Mouse (Mus musculus): ENCODE results near the gene Casp12. TPM values are rescaled to one million over a fixed set of nuclear protein-coding genes. Genes with fewer than 3 reads are reported as not detected.
A peak's percentile ranks its signal among the peaks of the same experiment; 100 is the strongest.
"Not testable (repeated sequence)": the region's sequence is repeated elsewhere in the genome, so short reads cannot be mapped to it uniquely, and the experiment has no call there.

Gene Casp12
- total and polyA plus RNA-seq, 3 experiments: 3.7 to 5.5 (median 4.8) TPM

- Histone ChIP-seq H3K36me3 (ENCODE audit: control insufficient read depth, insufficient read depth, low read length) (no peaks in the 10 kb centered on the region; the same call in none of the 2 replicates), H3K27ac (no peak overlapping the region; the same call in 1 of the 2 replicates), H3K9ac (ENCODE audit: low read depth, low read length) (no peak overlapping the region), H3K79me2 (replicated peaks; ENCODE audit: control insufficient read depth, insufficient read depth, low read length) (no peaks in the 10 kb centered on the region), H3K4me3 (no peak overlapping the region), H3K4me1 (ENCODE audit: control insufficient read depth, insufficient read depth, low read length) (peaks cover 3% of the 10 kb centered on the region), H3K27me3 (ENCODE audit: control insufficient read depth, insufficient read depth, low read length) (no peaks in the 10 kb centered on the region)
- TF ChIP-seq CTCF (IDR thresholded peaks at IDR 0.05) (no peak), EP300 (IDR thresholded peaks at IDR 0.05; ENCODE audit: insufficient read depth, low read depth, low read length) (no peak), POLR2A (IDR thresholded peaks at IDR 0.05; ENCODE audit: insufficient read depth, low read depth, low read length) (no peak)
- no peak for DNase-seq
- intact Hi-C loops (cut with DNase I): loop anchor here (2.0 kb wide), 1 partner anchor 35 kb away; the partner anchor contains the start of gene Casp4
- 59% methylated on average over 4 of the region's 4 CpGs for WGBS
Observed at GRCm38 (mm10) chr9:5344090-5344489, 1.1 kb upstream of the Casp12 start.

- DNase-seq: peak in 1 of 2 experiments; percentile 21
- H3K4me1 ChIP-seq (ENCODE audit: control insufficient read depth, insufficient read depth, low read length): peaks cover 3% of the 10 kb centered on the region
- H3K27me3 ChIP-seq (ENCODE audit: control insufficient read depth, insufficient read depth, low read length): no peaks in the 10 kb centered on the region
- intact Hi-C loops (cut with DNase I): no loop called here
- H3K79me2 ChIP-seq (replicated peaks; ENCODE audit: control insufficient read depth, insufficient read depth, low read length): no peaks in the 10 kb centered on the region
- WGBS: 46% methylated on average over 4 of the region's 4 CpGs
- H3K9ac ChIP-seq (ENCODE audit: low read depth, low read length): no peak overlapping the region
- H3K4me3 ChIP-seq: no peak overlapping the region
- no peak for TF ChIP-seq CTCF (IDR thresholded peaks at IDR 0.05)
- TF ChIP-seq EP300 (IDR thresholded peaks at IDR 0.05; ENCODE audit: insufficient read depth, low read depth, low read length): no peak
- TF ChIP-seq POLR2A (IDR thresholded peaks at IDR 0.05; ENCODE audit: insufficient read depth, low read depth, low read length): no peak
- H3K36me3 ChIP-seq (ENCODE audit: control insufficient read depth, insufficient read depth, low read length): no peaks in the 10 kb centered on the region; the same call in none of the 2 replicates
- H3K27ac ChIP-seq: no peak overlapping the region
Observed at GRCm38 (mm10) chr9:5347381-5347780, 2.2 kb downstream of the Casp12 start.

- H3K4me1 ChIP-seq (ENCODE audit: control insufficient read depth, insufficient read depth, low read length): no peaks in the 10 kb centered on the region
- H3K9ac ChIP-seq (ENCODE audit: low read depth, low read length): no peak overlapping the region
- TF ChIP-seq CTCF (IDR thresholded peaks at IDR 0.05) (no peak), POLR2A (IDR thresholded peaks at IDR 0.05; ENCODE audit: insufficient read depth, low read depth, low read length) (no peak), EP300 (IDR thresholded peaks at IDR 0.05; ENCODE audit: insufficient read depth, low read depth, low read length) (no peak)
- DNase-seq: no peak
- H3K27me3 ChIP-seq (ENCODE audit: control insufficient read depth, insufficient read depth, low read length): no peaks in the 10 kb centered on the region
- H3K27ac ChIP-seq: no peak overlapping the region
- no peaks in the 10 kb centered on the region for H3K36me3 ChIP-seq (ENCODE audit: control insufficient read depth, insufficient read depth, low read length)
- 64% methylated on average over 2 of the region's 2 CpGs for WGBS
- intact Hi-C loops (cut with DNase I): no loop called here
- H3K4me3 ChIP-seq: no peak overlapping the region
- no peaks in the 10 kb centered on the region for H3K79me2 ChIP-seq (replicated peaks; ENCODE audit: control insufficient read depth, insufficient read depth, low read length)
Observed at GRCm38 (mm10) chr9:5353673-5354072, 8.4 kb downstream of the Casp12 start.

GRCm38 (mm10) chr9:5356801-5357200 is 11.6 kb downstream of the Casp12 start:
- H3K27ac ChIP-seq: no peak overlapping the region
- no peaks in the 10 kb centered on the region for H3K4me1 ChIP-seq (ENCODE audit: control insufficient read depth, insufficient read depth, low read length)
- H3K9ac ChIP-seq (ENCODE audit: low read depth, low read length): no peak overlapping the region
- TF ChIP-seq CTCF (IDR thresholded peaks at IDR 0.05) (no peak), EP300 (IDR thresholded peaks at IDR 0.05; ENCODE audit: insufficient read depth, low read depth, low read length) (no peak), POLR2A (IDR thresholded peaks at IDR 0.05; ENCODE audit: insufficient read depth, low read depth, low read length) (no peak)
- H3K79me2 ChIP-seq (replicated peaks; ENCODE audit: control insufficient read depth, insufficient read depth, low read length): no peaks in the 10 kb centered on the region
- H3K27me3 ChIP-seq (ENCODE audit: control insufficient read depth, insufficient read depth, low read length): no peaks in the 10 kb centered on the region
- H3K4me3 ChIP-seq: no peak overlapping the region
- no peak for DNase-seq
- H3K36me3 ChIP-seq (ENCODE audit: control insufficient read depth, insufficient read depth, low read length): no peaks in the 10 kb centered on the region
- intact Hi-C loops (cut with DNase I): no loop called here

- Histone ChIP-seq H3K4me1 (ENCODE audit: control insufficient read depth, insufficient read depth, low read length) (no peaks in the 10 kb centered on the region), H3K36me3 (ENCODE audit: control insufficient read depth, insufficient read depth, low read length) (no peaks in the 10 kb centered on the region), H3K9ac (ENCODE audit: low read depth, low read length) (no peak overlapping the region), H3K27ac (no peak overlapping the region), H3K79me2 (replicated peaks; ENCODE audit: control insufficient read depth, insufficient read depth, low read length) (no peaks in the 10 kb centered on the region), H3K27me3 (ENCODE audit: control insufficient read depth, insufficient read depth, low read length) (no peaks in the 10 kb centered on the region), H3K4me3 (no peak overlapping the region)
- intact Hi-C loops (cut with DNase I): no loop called here
- no peak for DNase-seq
- no peak for TF ChIP-seq CTCF (IDR thresholded peaks at IDR 0.05)
- TF ChIP-seq POLR2A (IDR thresholded peaks at IDR 0.05; ENCODE audit: insufficient read depth, low read depth, low read length): no peak
- TF ChIP-seq EP300 (IDR thresholded peaks at IDR 0.05; ENCODE audit: insufficient read depth, low read depth, low read length): no peak
Observed at GRCm38 (mm10) chr9:5393561-5393960, 48.3 kb downstream of the Casp12 start.

- H3K79me2 ChIP-seq (replicated peaks; ENCODE audit: control insufficient read depth, insufficient read depth, low read length); H3K36me3 ChIP-seq (ENCODE audit: control insufficient read depth, insufficient read depth, low read length); H3K4me1 ChIP-seq (ENCODE audit: control insufficient read depth, insufficient read depth, low read length); DNase-seq; H3K4me3 ChIP-seq; H3K27ac ChIP-seq; H3K9ac ChIP-seq (ENCODE audit: low read depth, low read length); H3K27me3 ChIP-seq (ENCODE audit: control insufficient read depth, insufficient read depth, low read length); intact Hi-C loops (cut with DNase I): not testable (repeated sequence)
- WGBS: 60% methylated on average over 5 of the region's 5 CpGs
Observed at GRCm38 (mm10) chr9:5395861-5396260, 50.6 kb downstream of the Casp12 start.
